Mouse (Mus musculus): ENCODE measurements around the gene Rnf103. TPM values are rescaled to one million over a fixed set of nuclear protein-coding genes. Genes with fewer than 3 reads are reported as not detected.
"Not testable (repeated sequence)": the region's sequence is repeated elsewhere in the genome, so short reads cannot be mapped to it uniquely, and the experiment has no call there.

Rnf103 gene
- polyA plus RNA-seq, 1 experiment: 9.5 TPM

DNA sequence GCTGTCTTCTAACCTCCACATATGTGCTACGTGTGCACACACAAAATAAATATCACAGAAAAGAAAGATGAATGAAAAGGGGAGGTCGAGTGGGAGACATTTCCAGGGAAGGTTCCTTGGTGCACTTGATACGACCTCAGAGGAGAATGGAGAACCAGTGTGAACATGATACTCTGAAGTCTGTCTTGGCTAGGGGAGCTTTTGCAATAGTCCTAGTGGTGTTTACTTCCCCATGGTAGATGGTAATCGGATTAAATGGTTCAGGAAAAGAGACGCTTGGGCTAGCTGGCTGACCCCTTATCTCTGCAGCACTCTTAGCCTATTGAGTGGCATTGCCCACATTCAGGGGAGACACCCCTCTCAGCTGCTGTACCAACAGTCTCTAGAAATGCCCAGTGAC is 16.9 kb upstream of the Rnf103 start:
- Histone ChIP-seq H3K9ac (ENCODE audit: low read depth, poor library complexity, severe bottlenecking) (no peak overlapping the region), H3K4me1 (ENCODE audit: control insufficient read depth, insufficient read depth, low read length) (no peaks in the 10 kb centered on the region), H3K27ac (ENCODE audit: insufficient read depth, low read length) (no peak overlapping the region), H3K36me3 (ENCODE audit: control insufficient read depth, insufficient read depth, low read length, poor library complexity, severe bottlenecking) (no peaks in the 10 kb centered on the region), H3K27me3 (ENCODE audit: control insufficient read depth, insufficient read depth, low read length, poor library complexity, severe bottlenecking) (no peaks in the 10 kb centered on the region), H3K9me3 (replicated peaks; ENCODE audit: control insufficient read depth, insufficient read depth, low read length, poor library complexity, severe bottlenecking) (peaks cover 3% of the 10 kb centered on the region; the same call in 1 of the 2 replicates), H3K4me3 (ENCODE audit: low read depth, low read length) (no peak overlapping the region)
- TF ChIP-seq EP300 (IDR thresholded peaks at IDR 0.05; ENCODE audit: insufficient read depth, low read depth, low read length): no peak
- no peak for TF ChIP-seq POLR2A (IDR thresholded peaks at IDR 0.05; ENCODE audit: insufficient read depth, low read length)
- no peak for TF ChIP-seq CTCF (IDR thresholded peaks at IDR 0.05; ENCODE audit: low read depth, low read length)

DNA sequence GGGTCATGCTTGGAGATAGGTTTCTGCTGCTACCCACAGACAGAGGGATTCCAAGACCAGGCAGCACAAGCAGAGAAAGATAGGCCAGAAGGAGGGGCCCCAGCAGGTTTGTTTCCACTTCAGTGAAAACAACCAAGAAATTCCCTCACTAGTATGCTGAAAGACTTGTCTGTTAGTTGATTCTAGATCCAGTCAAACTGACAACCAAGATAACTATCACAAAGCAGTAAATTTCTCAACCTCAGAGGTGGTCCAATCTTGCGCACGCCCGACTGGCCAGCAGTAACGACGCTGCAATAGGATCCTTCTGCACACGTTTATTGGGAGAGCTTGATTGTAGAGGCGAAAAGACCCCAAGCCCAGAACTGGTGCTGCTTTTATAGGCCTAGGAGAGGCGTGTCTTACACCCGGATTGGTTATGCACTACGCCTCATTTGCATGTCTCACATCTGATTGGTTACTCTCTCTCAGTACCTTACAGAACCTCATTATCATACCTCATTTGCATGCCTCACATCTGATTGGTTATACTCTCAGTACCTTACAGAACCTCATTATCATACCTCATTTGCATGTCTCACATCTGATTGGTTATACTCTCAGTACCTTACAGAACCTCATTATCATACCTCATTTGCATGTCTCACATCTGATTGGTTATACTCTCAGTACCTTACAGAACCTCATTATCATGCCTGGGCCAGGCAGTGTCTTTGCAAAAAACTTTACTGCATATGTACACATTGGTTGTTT is 14.7 kb upstream of the Rnf103 start:
- H3K4me1 ChIP-seq (ENCODE audit: control insufficient read depth, insufficient read depth, low read length); H3K27me3 ChIP-seq (ENCODE audit: control insufficient read depth, insufficient read depth, low read length, poor library complexity, severe bottlenecking); H3K9me3 ChIP-seq (replicated peaks; ENCODE audit: control insufficient read depth, insufficient read depth, low read length, poor library complexity, severe bottlenecking); H3K27ac ChIP-seq (ENCODE audit: insufficient read depth, low read length); H3K4me3 ChIP-seq (ENCODE audit: low read depth, low read length); H3K9ac ChIP-seq (ENCODE audit: low read depth, poor library complexity, severe bottlenecking); H3K36me3 ChIP-seq (ENCODE audit: control insufficient read depth, insufficient read depth, low read length, poor library complexity, severe bottlenecking): not testable (repeated sequence)

DNA sequence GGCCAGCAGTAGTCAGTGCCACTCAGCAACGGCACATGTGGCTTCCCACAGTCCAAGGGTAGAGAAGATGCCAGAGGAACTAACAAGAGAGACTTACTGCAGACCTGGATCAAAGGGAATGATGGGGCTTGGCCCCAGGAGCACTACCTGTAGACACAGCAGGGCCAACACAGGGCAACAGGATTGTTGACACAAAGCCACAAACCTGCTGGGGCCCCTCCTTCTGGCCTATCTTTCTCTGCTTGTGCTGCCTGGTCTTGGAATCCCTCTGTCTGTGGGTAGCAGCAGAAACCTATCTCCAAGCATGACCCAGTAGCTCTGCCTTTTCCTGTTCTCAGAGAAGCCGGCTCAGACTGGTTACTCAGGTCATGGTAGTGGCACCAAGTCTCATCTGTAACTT is 14.1 kb upstream of the Rnf103 start:
- not testable (repeated sequence) for H3K27ac ChIP-seq (ENCODE audit: insufficient read depth, low read length); H3K9me3 ChIP-seq (replicated peaks; ENCODE audit: control insufficient read depth, insufficient read depth, low read length, poor library complexity, severe bottlenecking); H3K27me3 ChIP-seq (ENCODE audit: control insufficient read depth, insufficient read depth, low read length, poor library complexity, severe bottlenecking); H3K4me1 ChIP-seq (ENCODE audit: control insufficient read depth, insufficient read depth, low read length); H3K4me3 ChIP-seq (ENCODE audit: low read depth, low read length); H3K36me3 ChIP-seq (ENCODE audit: control insufficient read depth, insufficient read depth, low read length, poor library complexity, severe bottlenecking); H3K9ac ChIP-seq (ENCODE audit: low read depth, poor library complexity, severe bottlenecking)

DNA sequence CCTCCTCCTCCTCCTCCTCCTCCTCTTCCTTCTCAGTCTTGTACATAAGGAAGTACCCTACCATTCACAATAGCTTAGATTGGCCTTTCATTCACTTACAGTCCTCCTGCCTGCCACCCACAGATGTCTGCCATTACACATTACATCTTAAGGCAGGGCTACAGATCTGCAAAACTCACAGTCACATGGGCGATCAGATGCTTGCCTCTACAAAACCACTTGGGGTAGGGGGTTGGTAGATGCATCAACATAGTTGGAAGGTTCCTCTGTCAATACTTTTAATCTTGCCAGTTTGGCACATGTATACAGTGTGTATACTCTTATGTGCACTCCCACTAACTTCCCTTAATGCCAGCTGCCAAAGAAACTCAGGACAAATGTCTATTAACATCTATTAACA is 13.6 kb upstream of the Rnf103 start:
- TF ChIP-seq EP300 (IDR thresholded peaks at IDR 0.05; ENCODE audit: insufficient read depth, low read depth, low read length): no peak
- TF ChIP-seq POLR2A (IDR thresholded peaks at IDR 0.05; ENCODE audit: insufficient read depth, low read length): no peak
- TF ChIP-seq CTCF (IDR thresholded peaks at IDR 0.05; ENCODE audit: low read depth, low read length): no peak
- Histone ChIP-seq H3K9ac (ENCODE audit: low read depth, poor library complexity, severe bottlenecking) (no peak overlapping the region), H3K4me1 (ENCODE audit: control insufficient read depth, insufficient read depth, low read length) (no peaks in the 10 kb centered on the region)

DNA sequence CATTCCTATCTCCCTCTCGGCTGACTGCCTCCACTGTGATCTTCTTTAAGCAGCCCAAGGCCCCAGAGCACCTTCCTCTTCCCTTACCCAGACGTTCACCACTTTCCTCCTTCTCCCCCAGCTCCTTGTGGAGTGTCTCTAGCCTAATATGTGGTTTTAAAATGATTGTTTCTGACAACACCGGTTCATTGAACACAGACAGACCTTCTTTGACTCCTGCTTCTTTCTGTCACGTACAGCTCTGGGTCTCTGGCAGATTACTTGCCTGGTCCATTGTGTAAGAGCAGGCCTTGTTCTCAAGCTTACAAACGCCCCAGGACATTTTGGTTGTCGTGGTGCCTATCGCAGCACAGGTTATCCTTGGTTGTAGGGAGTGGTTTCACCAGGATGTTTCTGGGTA is 12.6 kb upstream of the Rnf103 start:
- Histone ChIP-seq H3K4me3 (ENCODE audit: low read depth, low read length) (no peak overlapping the region), H3K9me3 (replicated peaks; ENCODE audit: control insufficient read depth, insufficient read depth, low read length, poor library complexity, severe bottlenecking) (peaks cover 3% of the 10 kb centered on the region; the same call in 1 of the 2 replicates), H3K36me3 (ENCODE audit: control insufficient read depth, insufficient read depth, low read length, poor library complexity, severe bottlenecking) (no peaks in the 10 kb centered on the region), H3K9ac (ENCODE audit: low read depth, poor library complexity, severe bottlenecking) (no peak overlapping the region), H3K27ac (ENCODE audit: insufficient read depth, low read length) (no peak overlapping the region), H3K27me3 (ENCODE audit: control insufficient read depth, insufficient read depth, low read length, poor library complexity, severe bottlenecking) (no peaks in the 10 kb centered on the region), H3K4me1 (ENCODE audit: control insufficient read depth, insufficient read depth, low read length) (no peaks in the 10 kb centered on the region)
- TF ChIP-seq CTCF (IDR thresholded peaks at IDR 0.05; ENCODE audit: low read depth, low read length) (no peak), POLR2A (IDR thresholded peaks at IDR 0.05; ENCODE audit: insufficient read depth, low read length) (no peak), EP300 (IDR thresholded peaks at IDR 0.05; ENCODE audit: insufficient read depth, low read depth, low read length) (no peak)

More for the DNA sequence above, 13.6 kb upstream of the Rnf103 start:
- H3K27me3 ChIP-seq (ENCODE audit: control insufficient read depth, insufficient read depth, low read length, poor library complexity, severe bottlenecking): no peaks in the 10 kb centered on the region
- no peaks in the 10 kb centered on the region for H3K36me3 ChIP-seq (ENCODE audit: control insufficient read depth, insufficient read depth, low read length, poor library complexity, severe bottlenecking)
- H3K27ac ChIP-seq (ENCODE audit: insufficient read depth, low read length): no peak overlapping the region
- no peak overlapping the region for H3K4me3 ChIP-seq (ENCODE audit: low read depth, low read length)
- peaks cover 3% of the 10 kb centered on the region; the same call in 1 of the 2 replicates for H3K9me3 ChIP-seq (replicated peaks; ENCODE audit: control insufficient read depth, insufficient read depth, low read length, poor library complexity, severe bottlenecking)

DNA sequence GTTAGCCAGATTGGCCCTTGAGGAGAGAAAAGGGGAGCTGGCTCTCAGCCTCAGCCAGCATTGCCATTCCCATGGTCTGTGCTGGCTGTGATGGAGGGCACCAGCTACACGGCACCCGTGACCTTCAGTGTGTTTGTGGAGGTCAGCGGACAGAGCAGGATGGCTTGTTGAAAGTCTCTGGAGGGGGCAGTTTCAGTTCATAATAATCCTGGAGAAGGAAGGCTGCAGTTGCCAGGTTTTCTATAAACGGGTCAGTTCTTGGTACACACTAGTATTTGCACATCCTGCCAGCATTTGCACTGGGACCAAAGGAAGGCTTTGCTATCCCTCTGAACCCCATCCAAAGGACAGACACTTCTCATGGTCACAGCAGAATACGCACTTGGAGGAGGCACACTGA is 8.4 kb upstream of the Rnf103 start:
- H3K9ac ChIP-seq (ENCODE audit: low read depth, poor library complexity, severe bottlenecking): no peak overlapping the region
- TF ChIP-seq POLR2A (IDR thresholded peaks at IDR 0.05; ENCODE audit: insufficient read depth, low read length) (no peak), CTCF (IDR thresholded peaks at IDR 0.05; ENCODE audit: low read depth, low read length) (no peak), EP300 (IDR thresholded peaks at IDR 0.05; ENCODE audit: insufficient read depth, low read depth, low read length) (no peak)
- 0 out of 2 replicates have a peak, but pooled peaks cover 2% of the 10 kb centered on the region for H3K27me3 ChIP-seq (ENCODE audit: control insufficient read depth, insufficient read depth, low read length, poor library complexity, severe bottlenecking)
- no peaks in the 10 kb centered on the region for H3K36me3 ChIP-seq (ENCODE audit: control insufficient read depth, insufficient read depth, low read length, poor library complexity, severe bottlenecking)
- no peak overlapping the region for H3K4me3 ChIP-seq (ENCODE audit: low read depth, low read length)
- H3K9me3 ChIP-seq (replicated peaks; ENCODE audit: control insufficient read depth, insufficient read depth, low read length, poor library complexity, severe bottlenecking): no peaks in the 10 kb centered on the region
- no peak overlapping the region for H3K27ac ChIP-seq (ENCODE audit: insufficient read depth, low read length)
- H3K4me1 ChIP-seq (ENCODE audit: control insufficient read depth, insufficient read depth, low read length): no peaks in the 10 kb centered on the region
